Mouse (Mus musculus): Measurements from ENCODE around the gene Nbl1.

GRCm38 (mm10) chr4:139058029-139058428 is 34.8 kb downstream of the Nbl1 start:
- no peak for TF ChIP-seq CTCF (IDR thresholded peaks at IDR 0.05 in 2 of 3, conservative IDR thresholded peaks at IDR 0.05 in 1 of 3; ENCODE audit: control insufficient read depth in 1 of 3, insufficient read depth in 1 of 3, low read depth in 2 of 3, low read length in 3 of 3, poor library complexity in 1 of 3, severe bottlenecking in 1 of 3)
- TF ChIP-seq ZMIZ1 (IDR thresholded peaks at IDR 0.05; ENCODE audit: low read depth, low read length): no peak
- no peak for TF ChIP-seq POLR2A (IDR thresholded peaks at IDR 0.05; ENCODE audit: control insufficient read depth in 1 of 2, insufficient read depth in 1 of 2, low read depth in 1 of 2, low read length in 2 of 2, poor library complexity in 1 of 2)
- TF ChIP-seq MAX (IDR thresholded peaks at IDR 0.05; ENCODE audit: low read length): no peak
- TF ChIP-seq MXI1 (IDR thresholded peaks at IDR 0.05; ENCODE audit: low read depth, low read length): no peak
- TF ChIP-seq EP300 (IDR thresholded peaks at IDR 0.05; ENCODE audit: low read depth in 1 of 2, low read length in 2 of 2): no peak
- no peak for TF ChIP-seq ZC3H11A (IDR thresholded peaks at IDR 0.05; ENCODE audit: low read depth, low read length)
- TF ChIP-seq TBP (IDR thresholded peaks at IDR 0.05; ENCODE audit: low read depth, low read length): no peak
- TF ChIP-seq RAD21 (IDR thresholded peaks at IDR 0.05; ENCODE audit: low read depth, low read length): no peak
- no peak for TF ChIP-seq TCF12 (IDR thresholded peaks at IDR 0.05; ENCODE audit: low read depth, low read length)
- no peak for TF ChIP-seq GATA1 (IDR thresholded peaks at IDR 0.05; ENCODE audit: low read depth, low read length)

Data from MEL (cell line).